Mouse (Mus musculus) midbrain, embryonic 16.5 days (tissue): ENCODE results near the gene Kcnk5. TPM values are rescaled to one million over a fixed set of nuclear protein-coding genes. Genes with fewer than 3 reads are reported as not detected.
A peak's percentile ranks its signal among the peaks of the same experiment; 100 is the strongest.

ENCODE experiments used
- ATAC-seq: fragments of 200-750 bp; cut with Nextera tagmentation; 2 replicates; pipeline ENCODE4 v1.8.0; 2017; ENCODE audit warnings: moderate TSS enrichment
- H3K27ac ChIP-seq: fragments of 300-500 bp; sonication (generic); 2 replicates; pipeline ENCODE4 v1.5.1; 2014; ENCODE audit warnings: mild to moderate bottlenecking, low read length, mixed read lengths
- H3K27me3 ChIP-seq: fragments of 300-500 bp; sonication (generic); 2 replicates; pipeline ENCODE4 v1.6.1; 2014; ENCODE audit warnings: low read depth, low read length, mixed read lengths; ENCODE audit not compliant: control insufficient read depth, insufficient read depth
- H3K36me3 ChIP-seq: fragments of 300-500 bp; sonication (generic); 2 replicates; pipeline ENCODE4 v1.6.1; 2014; ENCODE audit warnings: mild to moderate bottlenecking, low read length, moderate library complexity, mixed read lengths; ENCODE audit not compliant: control insufficient read depth, insufficient read depth
- H3K4me1 ChIP-seq: fragments of 300-500 bp; sonication (generic); 2 replicates; pipeline ENCODE4 v1.6.1; 2014; ENCODE audit warnings: mild to moderate bottlenecking, low read length, mixed read lengths; ENCODE audit not compliant: control insufficient read depth, insufficient read depth
- H3K4me2 ChIP-seq: fragments of 300-500 bp; sonication (generic); 2 replicates; pipeline ENCODE4 v1.6.1; 2014; ENCODE audit warnings: mild to moderate bottlenecking, low read length, mixed read lengths
- H3K4me3 ChIP-seq: fragments of 300-500 bp; sonication (generic); 2 replicates; pipeline ENCODE4 v1.5.1; 2014; ENCODE audit warnings: low read depth, mild to moderate bottlenecking, low read length, moderate library complexity, mixed read lengths
- H3K9ac ChIP-seq: fragments of 300-500 bp; sonication (generic); 2 replicates; pipeline ENCODE4 v1.6.1; 2014; ENCODE audit warnings: low read depth, low read length, mixed read lengths
- H3K9me3 ChIP-seq: fragments of 300-500 bp; sonication (generic); replicated peaks from 2 replicates; pipeline ENCODE4 v1.6.1; 2014; ENCODE audit warnings: mild to moderate bottlenecking, low read length, mixed read lengths; ENCODE audit not compliant: control insufficient read depth, poor library complexity, severe bottlenecking
- WGBS: fragments of 180-500 bp; shearing (Covaris S2); extraction: QIAGEN DNeasy Blood & Tissue Kit; methylation state at CpG from one replicate; pipeline ENCODE4 v1.1.7; 2014; 5-methylcytosine and 5-hydroxymethylcytosine counted together
- polyA plus RNA-seq: library from polyadenylated mRNA; unstranded; fragments of >200 nt; fragmentation: Nextera tagmentation; extraction: Ambion mirVana; gene quantifications from 2 replicates; pipeline ENCODE4 v1.2.1, GENCODE M21; 2015

The Kcnk5 gene
- polyA plus RNA-seq, 1 experiment from 2014 or later, result 0.70 TPM

- Histone ChIP-seq H3K27me3 (no peaks in the 10 kb centered on the region), H3K27ac (no peak overlapping the region), H3K4me2 (no peak overlapping the region), H3K36me3 (no peaks in the 10 kb centered on the region), H3K4me3 (no peak overlapping the region), H3K9me3 (no peaks in the 10 kb centered on the region), H3K4me1 (no peaks in the 10 kb centered on the region), H3K9ac (no peak overlapping the region)
- WGBS, result 93% methylated on average over 11 of the region's 11 CpGs
- no peak for ATAC-seq
Observed at GRCm38 (mm10) chr14:20120012-20120411, 61.6 kb downstream of the Kcnk5 start.

GRCm38 (mm10) chr14:20116149-20116605 is 65.4 kb downstream of the Kcnk5 start:
- no peaks in the 10 kb centered on the region for H3K36me3 ChIP-seq
- ATAC-seq, result no peak
- no peak overlapping the region for H3K4me2 ChIP-seq
- H3K9ac ChIP-seq, result no peak overlapping the region
- H3K27ac ChIP-seq, result no peak overlapping the region
- no peak overlapping the region for H3K4me3 ChIP-seq
- H3K9me3 ChIP-seq, result no peaks in the 10 kb centered on the region
- H3K27me3 ChIP-seq, result no peaks in the 10 kb centered on the region
- 68% methylated on average over 9 of the region's 9 CpGs for WGBS
- H3K4me1 ChIP-seq, result no peaks in the 10 kb centered on the region

GRCm38 (mm10) chr14:20114951-20115350 is 66.7 kb downstream of the Kcnk5 start:
- H3K9ac ChIP-seq, result no peak overlapping the region
- no peak overlapping the region for H3K4me3 ChIP-seq
- no peaks in the 10 kb centered on the region for H3K27me3 ChIP-seq
- 89% methylated on average over 6 of the region's 6 CpGs for WGBS
- ATAC-seq, result no peak
- H3K27ac ChIP-seq, result no peak overlapping the region
- no peak overlapping the region for H3K4me2 ChIP-seq
- no peaks in the 10 kb centered on the region for H3K9me3 ChIP-seq
- H3K4me1 ChIP-seq, result no peaks in the 10 kb centered on the region
- no peaks in the 10 kb centered on the region for H3K36me3 ChIP-seq

GRCm38 (mm10) chr14:20113964-20114363 is 67.6 kb downstream of the Kcnk5 start:
- 5% methylated on average over 6 of the region's 6 CpGs for WGBS
- peak; percentile 76 for ATAC-seq

GRCm38 (mm10) chr14:20113189-20113961 is 68.2 kb downstream of the Kcnk5 start:
- WGBS, result 67% methylated on average over 7 of the region's 7 CpGs
- Histone ChIP-seq H3K27ac (no peak overlapping the region), H3K9ac (no peak overlapping the region), H3K4me1 (no peaks in the 10 kb centered on the region), H3K4me3 (no peak overlapping the region), H3K36me3 (no peaks in the 10 kb centered on the region), H3K27me3 (no peaks in the 10 kb centered on the region), H3K4me2 (no peak overlapping the region), H3K9me3 (no peaks in the 10 kb centered on the region)
- ATAC-seq, result no peak

More at GRCm38 (mm10) chr14:20113964-20114363, 67.6 kb downstream of the Kcnk5 start:
- no peaks in the 10 kb centered on the region for H3K4me1 ChIP-seq
- no peak overlapping the region for H3K4me2 ChIP-seq
- no peaks in the 10 kb centered on the region for H3K36me3 ChIP-seq
- no peaks in the 10 kb centered on the region for H3K27me3 ChIP-seq
- no peaks in the 10 kb centered on the region for H3K9me3 ChIP-seq
- H3K4me3 ChIP-seq, result no peak overlapping the region
- H3K27ac ChIP-seq, result no peak overlapping the region
- no peak overlapping the region for H3K9ac ChIP-seq

GRCm38 (mm10) chr14:20112218-20112617 is 69.4 kb downstream of the Kcnk5 start:
- no peak for ATAC-seq
- Histone ChIP-seq H3K27ac (no peak overlapping the region), H3K4me2 (no peak overlapping the region), H3K36me3 (no peaks in the 10 kb centered on the region), H3K4me3 (no peak overlapping the region), H3K9ac (no peak overlapping the region), H3K9me3 (no peaks in the 10 kb centered on the region), H3K4me1 (no peaks in the 10 kb centered on the region), H3K27me3 (no peaks in the 10 kb centered on the region)
- 78% methylated on average over 3 of the region's 3 CpGs for WGBS

GRCm38 (mm10) chr14:20110945-20111344 is 70.7 kb downstream of the Kcnk5 start:
- ATAC-seq, result no peak
- Histone ChIP-seq H3K9ac (no peak overlapping the region), H3K27ac (no peak overlapping the region), H3K4me2 (no peak overlapping the region), H3K36me3 (no peaks in the 10 kb centered on the region), H3K9me3 (no peaks in the 10 kb centered on the region), H3K4me1 (no peaks in the 10 kb centered on the region), H3K4me3 (no peak overlapping the region), H3K27me3 (no peaks in the 10 kb centered on the region)
- WGBS, result 76% methylated on average over 1 of the region's 1 CpGs

- 91% methylated on average over 6 of the region's 6 CpGs for WGBS
- no peak overlapping the region for H3K9ac ChIP-seq
- no peaks in the 10 kb centered on the region for H3K36me3 ChIP-seq
- H3K4me1 ChIP-seq, result no peaks in the 10 kb centered on the region
- no peak overlapping the region for H3K4me2 ChIP-seq
- no peaks in the 10 kb centered on the region for H3K27me3 ChIP-seq
- no peak overlapping the region for H3K4me3 ChIP-seq
- ATAC-seq, result no peak
- H3K27ac ChIP-seq, result no peak overlapping the region
- no peaks in the 10 kb centered on the region for H3K9me3 ChIP-seq
Observed at GRCm38 (mm10) chr14:20106271-20106670, 75.3 kb downstream of the Kcnk5 start.

- Histone ChIP-seq H3K9me3 (no peaks in the 10 kb centered on the region), H3K4me1 (no peaks in the 10 kb centered on the region), H3K27ac (no peak overlapping the region), H3K4me2 (no peak overlapping the region), H3K4me3 (no peak overlapping the region), H3K9ac (no peak overlapping the region), H3K27me3 (no peaks in the 10 kb centered on the region), H3K36me3 (no peaks in the 10 kb centered on the region)
- ATAC-seq, result no peak
- 44% methylated on average over 4 of the region's 4 CpGs for WGBS
Observed at GRCm38 (mm10) chr14:20103207-20103606, 78.4 kb downstream of the Kcnk5 start.
